Mouse (Mus musculus) urinary bladder, postnatal 25 days (tissue): ENCODE measurements around the gene Arhgap1.

Experiments
- DNase-seq: peaks from one replicate; pipeline ENCODE4 v3.0.0; 2022; ENCODE audit warnings: low spot score

Gene Arhgap1

GRCm38 (mm10) chr2:91699225-91699624 lies 49.6 kb downstream of the Arhgap1 start:
- DNase-seq: no peak

GRCm38 (mm10) chr2:91701366-91701765 lies 51.7 kb downstream of the Arhgap1 start:
- DNase-seq: no peak

DNA sequence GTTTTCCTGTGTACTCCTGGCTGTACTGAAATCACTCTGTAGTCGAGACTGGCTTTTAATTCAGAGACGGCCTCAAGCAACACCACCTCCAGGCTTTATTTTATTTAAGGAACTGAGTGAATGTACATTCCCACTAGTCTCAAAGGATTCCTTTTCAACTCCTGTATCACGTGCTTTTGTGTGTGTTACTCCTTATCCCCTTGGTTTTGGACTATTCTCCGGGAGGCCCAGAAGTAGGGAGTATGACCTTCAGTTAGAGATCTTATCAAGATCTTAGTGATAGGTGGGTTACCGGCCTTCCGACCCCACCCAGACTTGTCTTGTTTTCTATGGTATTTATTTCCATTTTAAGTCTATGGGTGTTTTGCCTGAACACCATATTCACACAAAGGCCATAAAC lies 56.1 kb downstream of the Arhgap1 start:
- no peak for DNase-seq

DNA sequence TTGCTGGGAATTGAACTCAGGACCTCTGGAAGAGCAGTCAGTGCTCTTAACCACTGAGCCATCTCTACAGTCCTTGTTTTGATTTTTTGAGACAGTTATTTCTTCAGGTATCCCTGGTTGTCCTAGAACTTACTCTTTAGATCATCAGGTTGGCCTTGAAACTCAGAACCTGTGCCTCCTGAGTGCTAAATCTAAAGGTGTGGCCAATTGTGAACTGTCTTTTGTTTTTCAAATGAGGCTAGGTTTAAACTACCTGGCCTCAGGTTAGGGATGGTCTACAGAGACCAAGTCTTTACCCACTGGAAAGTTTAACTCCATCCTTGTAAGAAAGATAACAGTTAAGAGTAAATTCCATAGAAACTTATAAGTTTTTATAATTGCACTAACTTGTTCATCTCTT lies 56.8 kb downstream of the Arhgap1 start:
- no peak for DNase-seq

GRCm38 (mm10) chr2:91708361-91708760 lies 58.7 kb downstream of the Arhgap1 start:
- no peak for DNase-seq

- peak; percentile 92 for DNase-seq
Observed at GRCm38 (mm10) chr2:91710272-91711234, 60.9 kb downstream of the Arhgap1 start, which contains the start of the genes Atg13 and Harbi1. TSS of gene Atg13 (minus strand) at chr2:91710576. TSS of gene Harbi1 (plus strand) at chr2:91710852.

DNA sequence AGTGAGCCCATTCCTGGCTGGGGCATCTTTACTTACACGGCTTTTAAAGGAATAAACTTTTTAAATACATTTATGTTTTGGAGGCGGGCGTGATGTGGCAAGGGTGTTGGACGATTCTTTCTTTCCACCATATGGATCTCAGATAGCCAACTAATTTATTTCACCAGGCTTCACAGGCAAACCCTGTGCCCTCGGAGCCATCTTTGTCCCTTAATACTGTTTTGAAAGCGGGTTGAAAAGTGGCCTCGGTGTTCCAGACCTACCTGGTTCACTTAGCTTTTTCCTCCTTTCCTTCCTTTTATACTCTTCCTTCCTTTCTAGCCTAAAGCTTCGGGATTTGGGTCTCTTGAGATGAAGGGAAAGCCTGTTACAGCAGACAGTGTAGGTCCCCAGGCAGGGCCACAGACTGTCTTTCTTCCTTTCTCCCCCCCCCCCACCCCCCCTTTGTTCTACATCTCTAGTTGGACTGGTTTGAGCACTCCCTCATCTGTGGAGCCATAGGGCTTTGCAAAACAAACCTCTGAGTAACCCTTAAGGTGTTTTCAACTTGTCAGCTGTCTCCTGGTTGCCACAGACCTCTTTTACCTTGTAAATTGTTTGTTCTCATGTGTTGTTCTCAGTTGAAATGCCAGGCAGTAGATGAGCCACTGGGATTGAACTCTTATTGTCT lies 61.7 kb downstream of the Arhgap1 start:
- DNase-seq: no peak

- DNase-seq: no peak
Observed at GRCm38 (mm10) chr2:91714921-91715320, 65.3 kb downstream of the Arhgap1 start.

DNA sequence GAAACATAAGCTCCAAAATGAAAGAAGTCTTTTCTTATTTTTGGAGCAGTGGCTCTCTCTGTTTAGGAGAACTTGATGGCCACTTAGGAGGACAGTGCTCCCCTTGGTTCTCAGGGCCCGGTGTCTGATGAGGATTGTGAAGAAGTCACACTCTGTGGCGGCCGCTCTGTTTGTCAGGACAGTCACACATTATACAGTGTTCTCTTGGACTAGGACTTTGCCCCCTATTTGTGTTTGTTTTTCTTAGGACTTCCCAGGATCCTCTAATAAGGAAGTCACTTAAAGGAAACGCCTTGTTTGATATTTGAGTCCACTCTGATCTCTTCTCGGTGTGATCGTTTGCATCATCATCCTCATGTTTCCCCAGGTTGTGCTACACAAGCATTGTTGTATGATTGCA lies 68.6 kb downstream of the Arhgap1 start:
- DNase-seq: no peak
